Mouse (Mus musculus) cerebellum, adult 2 months (tissue): Measurements from ENCODE around the gene Gng12.

Source experiments
- CTCF ChIP-seq: fragments of 200-500 bp; IDR thresholded peaks from 2 replicates; pipeline ENCODE4 v1.5.1; 2011; ENCODE audit warnings: low read depth, mild to moderate bottlenecking, control low read depth, low read length, moderate library complexity, borderline replicate concordance; ENCODE audit not compliant: insufficient read depth
- POLR2A ChIP-seq: fragments of 200-500 bp; IDR thresholded peaks from 2 replicates; pipeline ENCODE4 v1.6.1; 2011; ENCODE audit warnings: low read length, control low read depth, borderline replicate concordance; ENCODE audit not compliant: insufficient read depth

DNA sequence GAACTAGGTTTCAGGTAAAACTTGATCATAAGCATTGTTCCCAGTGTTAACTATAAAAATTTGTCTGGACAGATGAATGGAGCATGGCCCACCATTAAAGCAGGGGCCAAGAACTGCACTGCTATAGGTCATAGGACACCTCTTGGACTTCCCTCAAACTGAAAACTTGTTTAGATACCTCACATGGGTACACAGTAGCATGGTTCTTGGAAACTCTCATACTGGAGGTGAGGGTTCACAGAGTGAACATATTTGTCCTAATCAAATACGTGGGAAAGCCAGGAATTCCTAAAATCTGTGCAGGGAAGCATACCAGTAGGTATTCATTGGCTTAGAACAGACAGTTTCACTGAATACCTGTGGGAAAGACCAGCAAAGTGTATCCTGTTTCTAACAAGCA lies 100.1 kb downstream of the Gng12 start:
- TF ChIP-seq POLR2A: no peak
- TF ChIP-seq CTCF: no peak
